Mouse (Mus musculus) midbrain, embryonic 11.5 days (tissue): ENCODE measurements around the gene Pde1a. TPM values are rescaled to one million over a fixed set of nuclear protein-coding genes. Genes with fewer than 3 reads are reported as not detected.

ENCODE experiments used
- ATAC-seq: fragments of 200-750 bp; cut with Nextera tagmentation; 2 replicates; pipeline ENCODE4 v1.8.0; 2017; ENCODE audit warnings: moderate TSS enrichment, moderate library complexity; ENCODE audit not compliant: low FRiP score
- DNase-seq: peaks from one replicate; pipeline ENCODE4 v3.0.0; 2015; ENCODE audit warnings: low spot score; ENCODE audit errors: missing footprints
- H3K27ac ChIP-seq: fragments of 300-500 bp; sonication (generic); 2 replicates; pipeline ENCODE4 v1.5.1; 2014; ENCODE audit warnings: low read depth, low read length
- H3K27me3 ChIP-seq: fragments of 300-500 bp; sonication (generic); 2 replicates; pipeline ENCODE4 v1.6.1; 2014; ENCODE audit warnings: mild to moderate bottlenecking, low read length, moderate library complexity, mixed read lengths; ENCODE audit not compliant: control insufficient read depth, insufficient read depth
- H3K36me3 ChIP-seq: fragments of 300-500 bp; sonication (generic); 2 replicates; pipeline ENCODE4 v1.6.1; 2014; ENCODE audit warnings: mild to moderate bottlenecking, low read length, moderate library complexity, mixed read lengths; ENCODE audit not compliant: control insufficient read depth, insufficient read depth
- H3K4me1 ChIP-seq: fragments of 300-500 bp; sonication (generic); 2 replicates; pipeline ENCODE4 v1.6.1; 2014; ENCODE audit warnings: low read length; ENCODE audit not compliant: control insufficient read depth, insufficient read depth
- H3K4me2 ChIP-seq: fragments of 300-500 bp; sonication (generic); 2 replicates; pipeline ENCODE4 v1.6.1; 2014; ENCODE audit warnings: mild to moderate bottlenecking, moderate library complexity
- H3K4me3 ChIP-seq: fragments of 300-500 bp; sonication (generic); 2 replicates; pipeline ENCODE4 v1.5.1; 2014; ENCODE audit warnings: low read depth, low read length
- H3K9ac ChIP-seq: fragments of 300-500 bp; sonication (generic); 2 replicates; pipeline ENCODE4 v1.6.1; 2014; ENCODE audit warnings: low read length
- H3K9me3 ChIP-seq: fragments of 300-500 bp; sonication (generic); 2 replicates; pipeline ENCODE4 v1.6.1; 2016; ENCODE audit warnings: low read length; ENCODE audit not compliant: control insufficient read depth
- WGBS: fragments of 180-500 bp; shearing (Covaris S2); extraction: QIAGEN DNeasy Blood & Tissue Kit; methylation state at CpG from one replicate; pipeline ENCODE4 v1.1.7; 2014; 5-methylcytosine and 5-hydroxymethylcytosine counted together
- polyA plus RNA-seq: library from polyadenylated mRNA; unstranded; fragments of >200 nt; fragmentation: Nextera tagmentation; extraction: Ambion mirVana; gene quantifications from 2 replicates; pipeline ENCODE4 v1.2.1, GENCODE M21; 2014

The Pde1a gene
- polyA plus RNA-seq, 1 experiment from 2014 or later: 1.2 TPM

- WGBS: 74% methylated on average over 3 of the region's 3 CpGs
- H3K36me3 ChIP-seq: no peaks in the 10 kb centered on the region
- no peak for ATAC-seq
These were observed 59.5 kb downstream of the Pde1a start for GRCm38 (mm10) chr2:80069745-80070144.

GRCm38 (mm10) chr2:80066449-80066848, 62.8 kb downstream of the Pde1a start:
- Histone ChIP-seq H3K27ac (no peak overlapping the region), H3K9me3 (no peaks in the 10 kb centered on the region), H3K27me3 (no peaks in the 10 kb centered on the region), H3K4me3 (no peak overlapping the region), H3K9ac (no peak overlapping the region), H3K4me2 (no peak overlapping the region), H3K4me1 (no peaks in the 10 kb centered on the region), H3K36me3 (no peaks in the 10 kb centered on the region)
- 84% methylated on average over 4 of the region's 4 CpGs for WGBS
- ATAC-seq (no peak), DNase-seq (no peak)

More at GRCm38 (mm10) chr2:80069745-80070144, 59.5 kb downstream of the Pde1a start:
- H3K4me3 ChIP-seq: no peak overlapping the region
- no peaks in the 10 kb centered on the region for H3K4me1 ChIP-seq
- H3K9me3 ChIP-seq: no peaks in the 10 kb centered on the region
- DNase-seq: no peak
- H3K4me2 ChIP-seq: no peak overlapping the region
- no peak overlapping the region for H3K9ac ChIP-seq
- no peaks in the 10 kb centered on the region for H3K27me3 ChIP-seq
- no peak overlapping the region for H3K27ac ChIP-seq

- ATAC-seq (no peak), DNase-seq (no peak)
- H3K9ac ChIP-seq: no peak overlapping the region
- no peak overlapping the region for H3K27ac ChIP-seq
- H3K27me3 ChIP-seq: no peaks in the 10 kb centered on the region
- no peaks in the 10 kb centered on the region for H3K36me3 ChIP-seq
- no peaks in the 10 kb centered on the region for H3K4me1 ChIP-seq
- H3K4me2 ChIP-seq: no peak overlapping the region
- no peak overlapping the region for H3K4me3 ChIP-seq
- no peaks in the 10 kb centered on the region for H3K9me3 ChIP-seq
These were observed 73.2 kb downstream of the Pde1a start for GRCm38 (mm10) chr2:80056062-80056461.

GRCm38 (mm10) chr2:80054042-80054441, 75.2 kb downstream of the Pde1a start:
- ATAC-seq (no peak), DNase-seq (no peak)
- H3K27me3 ChIP-seq: no peaks in the 10 kb centered on the region
- no peak overlapping the region for H3K4me3 ChIP-seq
- no peaks in the 10 kb centered on the region for H3K36me3 ChIP-seq
- H3K27ac ChIP-seq: no peak overlapping the region
- H3K4me2 ChIP-seq: no peak overlapping the region
- WGBS: 83% methylated on average over 3 of the region's 3 CpGs
- H3K9me3 ChIP-seq: no peaks in the 10 kb centered on the region
- H3K4me1 ChIP-seq: no peaks in the 10 kb centered on the region
- no peak overlapping the region for H3K9ac ChIP-seq

GRCm38 (mm10) chr2:80046751-80047513, 82.3 kb downstream of the Pde1a start:
- no peak for ATAC-seq
- H3K4me3 ChIP-seq: no peak overlapping the region
- H3K27me3 ChIP-seq: no peaks in the 10 kb centered on the region
- no peak overlapping the region for H3K9ac ChIP-seq
- no peaks in the 10 kb centered on the region for H3K4me1 ChIP-seq
- no peak overlapping the region for H3K4me2 ChIP-seq
- WGBS: 86% methylated on average over 4 of the region's 4 CpGs
- no peaks in the 10 kb centered on the region for H3K9me3 ChIP-seq
- no peak for DNase-seq
- no peak overlapping the region for H3K27ac ChIP-seq
- H3K36me3 ChIP-seq: no peaks in the 10 kb centered on the region

- no peak for ATAC-seq
- DNase-seq: no peak
- 69% methylated on average over 10 of the region's 10 CpGs for WGBS
- H3K9me3 ChIP-seq: no peaks in the 10 kb centered on the region
- H3K27me3 ChIP-seq: no peaks in the 10 kb centered on the region
- no peak overlapping the region for H3K4me3 ChIP-seq
- H3K4me2 ChIP-seq: no peak overlapping the region
- H3K9ac ChIP-seq: no peak overlapping the region
- H3K36me3 ChIP-seq: no peaks in the 10 kb centered on the region
- H3K27ac ChIP-seq: no peak overlapping the region
- no peaks in the 10 kb centered on the region for H3K4me1 ChIP-seq
These were observed 90.4 kb downstream of the Pde1a start for GRCm38 (mm10) chr2:80038642-80039445.

GRCm38 (mm10) chr2:80037971-80038370, 91.3 kb downstream of the Pde1a start:
- no peaks in the 10 kb centered on the region for H3K9me3 ChIP-seq
- H3K36me3 ChIP-seq: no peaks in the 10 kb centered on the region
- no peak overlapping the region for H3K4me2 ChIP-seq
- no peak overlapping the region for H3K27ac ChIP-seq
- H3K9ac ChIP-seq: no peak overlapping the region
- no peak for DNase-seq
- ATAC-seq: no peak
- H3K4me1 ChIP-seq: no peaks in the 10 kb centered on the region
- 86% methylated on average over 5 of the region's 5 CpGs for WGBS
- no peaks in the 10 kb centered on the region for H3K27me3 ChIP-seq
- no peak overlapping the region for H3K4me3 ChIP-seq

DNA sequence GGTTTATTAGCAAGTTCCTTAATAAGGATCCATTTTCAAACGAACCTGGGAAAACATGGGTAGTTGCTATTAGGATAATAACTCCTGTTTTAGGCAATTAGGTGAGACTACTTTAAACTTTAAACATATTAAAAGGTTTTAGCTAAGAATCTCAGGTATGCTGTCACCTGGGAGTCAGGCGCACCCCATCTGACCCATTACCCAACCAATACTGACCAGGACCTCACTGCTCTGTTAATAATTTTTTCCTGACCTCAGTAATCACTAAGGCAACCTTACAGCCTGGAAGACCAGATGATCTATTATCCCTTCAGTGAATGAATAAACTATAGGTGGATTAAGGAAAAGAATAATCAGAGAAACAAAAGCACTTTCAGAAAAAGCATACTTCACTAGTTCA, 100.2 kb downstream of the Pde1a start:
- Histone ChIP-seq H3K4me3 (no peak overlapping the region), H3K9me3 (no peaks in the 10 kb centered on the region), H3K4me2 (no peak overlapping the region), H3K4me1 (no peaks in the 10 kb centered on the region), H3K36me3 (no peaks in the 10 kb centered on the region), H3K27me3 (no peaks in the 10 kb centered on the region), H3K9ac (no peak overlapping the region), H3K27ac (no peak overlapping the region)
- 76% methylated on average over 2 of the region's 2 CpGs for WGBS
- peak; percentile 71 for DNase-seq
- no peak for ATAC-seq

- WGBS: 84% methylated on average over 1 of the region's 1 CpGs
- no peaks in the 10 kb centered on the region for H3K27me3 ChIP-seq
- DNase-seq (peak; percentile 59), ATAC-seq (no peak)
- no peak overlapping the region for H3K9ac ChIP-seq
- H3K9me3 ChIP-seq: no peaks in the 10 kb centered on the region
- no peaks in the 10 kb centered on the region for H3K36me3 ChIP-seq
- no peak overlapping the region for H3K4me2 ChIP-seq
- no peaks in the 10 kb centered on the region for H3K4me1 ChIP-seq
- no peak overlapping the region for H3K27ac ChIP-seq
- no peak overlapping the region for H3K4me3 ChIP-seq
These were observed 103.2 kb downstream of the Pde1a start for GRCm38 (mm10) chr2:80026053-80026452.
